Comparison of ENCODE assay signal across 8 mouse cellular contexts in the genomic region with DNA sequence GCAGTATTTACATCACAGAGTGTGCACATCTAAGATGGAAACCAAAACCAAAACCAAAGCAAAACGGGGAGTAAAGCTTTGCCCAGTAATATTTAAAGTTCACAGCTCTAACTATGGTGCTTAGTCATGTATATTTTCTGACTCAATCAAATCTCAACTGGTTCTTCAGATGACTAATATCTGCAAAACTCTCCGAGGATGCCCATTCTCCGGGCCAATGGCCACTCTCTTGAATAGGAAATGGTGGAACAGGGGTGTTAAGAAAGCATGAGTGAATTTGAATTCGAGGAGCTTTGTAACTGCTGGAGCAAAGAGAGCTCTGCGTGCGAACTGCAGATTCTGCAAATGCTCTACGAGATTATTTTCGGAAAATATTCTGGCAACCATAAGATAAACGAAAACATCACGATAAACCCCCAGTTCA. TPM values are rescaled to one million over a fixed set of nuclear protein-coding genes. Genes with fewer than 3 reads are reported as not detected.
DNase-seq lines count a peak whose midpoint lies in the region; ATAC-seq and TF ChIP-seq lines count a peak whose summit lies in the region.

No protein-coding gene starts in this region.

- H3K4me1 ChIP-seq in kidney, adult 2 months (ENCODE audit: control insufficient read depth, insufficient read depth, low read length) = 0 out of 2 replicates have a peak, but pooled peaks cover 3% of the 10 kb centered on the region
- peaks cover 14% of the 10 kb centered on the region for H3K4me1 ChIP-seq in heart, postnatal 0 days (ENCODE audit: control insufficient read depth, insufficient read depth)
- H3K4me1 ChIP-seq in liver, embryonic 15.5 days (replicated peaks) = peaks cover 12% of the 10 kb centered on the region
- H3K4me1 ChIP-seq in neural tube, embryonic 14.5 days (ENCODE audit: control insufficient read depth, insufficient read depth, low read length) = peaks cover 10% of the 10 kb centered on the region; the same call in 1 of the 2 replicates

- TF ChIP-seq POLR2A in kidney, adult 2 months (IDR thresholded peaks at IDR 0.05; ENCODE audit: low read depth, low read length) = no peak

- H3K27ac ChIP-seq in kidney, adult 2 months (ENCODE audit: insufficient read depth, low read depth, low read length) = peak overlapping the region; percentile 72
- H3K27ac ChIP-seq in heart, postnatal 0 days (ENCODE audit: low read depth) = peak overlapping the region; percentile 91
- H3K27ac ChIP-seq in liver, embryonic 15.5 days (replicated peaks) = peak overlapping the region; percentile 59
- H3K27ac ChIP-seq in neural tube, embryonic 14.5 days (ENCODE audit: low read depth, low read length) = peak overlapping the region; percentile 68

- H3K36me3 ChIP-seq in kidney, adult 2 months (ENCODE audit: control insufficient read depth, insufficient read depth, low read length) = peaks cover 4% of the 10 kb centered on the region
- peaks cover 16% of the 10 kb centered on the region for H3K36me3 ChIP-seq in heart, postnatal 0 days (replicated peaks; ENCODE audit: control insufficient read depth, insufficient read depth, low read length)
- H3K36me3 ChIP-seq in liver, embryonic 15.5 days (replicated peaks) = no peaks in the 10 kb centered on the region
- H3K36me3 ChIP-seq in neural tube, embryonic 14.5 days (ENCODE audit: control insufficient read depth, insufficient read depth, low read length) = 0 out of 2 replicates have a peak, but pooled peaks cover 6% of the 10 kb centered on the region

- no peaks in the 10 kb centered on the region for H3K9me3 ChIP-seq in heart, postnatal 0 days (replicated peaks; ENCODE audit: control insufficient read depth, low read length)
- no peaks in the 10 kb centered on the region for H3K9me3 ChIP-seq in liver, embryonic 15.5 days (replicated peaks)
- no peaks in the 10 kb centered on the region for H3K9me3 ChIP-seq in neural tube, embryonic 14.5 days (ENCODE audit: control insufficient read depth, low read length)

- DNase-seq in kidney, adult 2 months = no peak
- DNase-seq in kidney, adult 11 months = no peak
- DNase-seq in CD4-positive helper T cell, adult 2 months (ENCODE audit: low read depth, low spot score) = peak; percentile 66
- peak; percentile 42 for DNase-seq in brain, adult 2 months (ENCODE audit: low read depth, low spot score)
- DNase-seq in heart, postnatal 0 days (ENCODE audit: low spot score) = peak; percentile 17
- DNase-seq in gastrocnemius, postnatal 36 days = no peak

- under 1% methylated on average over 10 of the region's 10 CpGs for WGBS in kidney, adult 2 months
- WGBS in heart, postnatal 0 days = 1% methylated on average over 10 of the region's 10 CpGs
- under 1% methylated on average over 10 of the region's 10 CpGs for WGBS in liver, embryonic 15.5 days (ENCODE audit: insufficient replicate concordance)
- WGBS in neural tube, embryonic 14.5 days = 3% methylated on average over 10 of the region's 10 CpGs

- peak overlapping the region; percentile 59 for H3K4me3 ChIP-seq in kidney, adult 2 months (ENCODE audit: insufficient read depth, low read depth, low read length)
- peak overlapping the region; percentile 83 for H3K4me3 ChIP-seq in heart, postnatal 0 days (ENCODE audit: low read depth, low read length)
- H3K4me3 ChIP-seq in liver, embryonic 15.5 days (replicated peaks) = peak overlapping the region; percentile 62
- H3K4me3 ChIP-seq in neural tube, embryonic 14.5 days (ENCODE audit: low read depth, low read length) = peak overlapping the region; percentile 77

- ATAC-seq in heart, postnatal 0 days (ENCODE audit: insufficient read depth, low read depth) = 0 out of 2 replicates have a peak, but pooled peaks have one; percentile 39
- no peak; the same call in 1 of the 2 replicates for ATAC-seq in liver, embryonic 15.5 days (ENCODE audit: insufficient read depth)
- ATAC-seq in neural tube, embryonic 14.5 days (ENCODE audit: low read depth) = peak; percentile 52; the same call in 1 of the 2 replicates

- no peak for TF ChIP-seq EP300 in heart, postnatal 0 days (IDR thresholded peaks at IDR 0.05; ENCODE audit: low read depth)

- H3K27me3 ChIP-seq in kidney, adult 2 months (replicated peaks; ENCODE audit: control insufficient read depth, insufficient read depth, low read length) = no peaks in the 10 kb centered on the region
- no peaks in the 10 kb centered on the region for H3K27me3 ChIP-seq in heart, postnatal 0 days (ENCODE audit: control insufficient read depth, insufficient read depth, low read length)
- no peaks in the 10 kb centered on the region for H3K27me3 ChIP-seq in liver, embryonic 15.5 days
- no peaks in the 10 kb centered on the region for H3K27me3 ChIP-seq in neural tube, embryonic 14.5 days (ENCODE audit: control insufficient read depth, insufficient read depth, low read length)

- H3K4me2 ChIP-seq in heart, postnatal 0 days (ENCODE audit: low read depth, low read length) = peak overlapping the region; percentile 63
- H3K4me2 ChIP-seq in liver, embryonic 15.5 days = peak overlapping the region; percentile 72
- peak overlapping the region; percentile 75 for H3K4me2 ChIP-seq in neural tube, embryonic 14.5 days (ENCODE audit: low read depth, low read length)

- intact Hi-C loops in gastrocnemius, postnatal 36 days (cut with DNase I) = no loop called here

- TF ChIP-seq CTCF in kidney, adult 2 months (conservative IDR thresholded peaks at IDR 0.05; ENCODE audit: insufficient read depth, insufficient read length, low read depth, low read length) = no peak
- TF ChIP-seq CTCF in heart, postnatal 0 days (IDR thresholded peaks at IDR 0.05; ENCODE audit: low read depth) = no peak

- H3K9ac ChIP-seq in heart, postnatal 0 days (replicated peaks; ENCODE audit: low read depth, low read length) = peak overlapping the region; percentile 66
- H3K9ac ChIP-seq in liver, embryonic 15.5 days = peak overlapping the region; percentile 52
- peak overlapping the region; percentile 60 for H3K9ac ChIP-seq in neural tube, embryonic 14.5 days (replicated peaks; ENCODE audit: low read depth, low read length)

RNA-seq across cellular contexts. Expression of a gene that starts 0.5 kb away (rescaled TPM):
- polyA plus RNA-seq in kidney, adult 2 months (2012; rRNA removed) = 1.7 and 2.0 TPM in 2 replicates
- total RNA-seq in heart, postnatal 0 days (2014; rRNA removed; ENCODE audit: low replicate concordance) = 13.8 and 15.6 TPM in 2 replicates
- 14.8 and 14.9 TPM in 2 replicates for polyA plus RNA-seq in heart, postnatal 0 days (2015; fragmentation: Nextera tagmentation; extraction: Ambion mirVana)
- 1.8 and 2.0 TPM in 2 replicates for polyA plus RNA-seq in liver, embryonic 15.5 days (2015; fragmentation: Nextera tagmentation; extraction: Ambion mirVana)
- polyA plus RNA-seq in neural tube, embryonic 14.5 days (2014; fragmentation: Nextera tagmentation; extraction: Ambion mirVana) = 27.8 and 29.3 TPM in 2 replicates
- 1 to 10 TPM; 2.5 to 3.1 TPM for total RNA-seq in gastrocnemius, postnatal 36 days (2021)

Comparison
In these comparisons a context has a peak if more than half of its experiments do, and no peak if none do; other contexts are left out.
1. DNase-seq: peak in CD4-positive helper T cell, adult 2 months (single experiment), brain, adult 2 months (single experiment) and heart, postnatal 0 days (single experiment); none in kidney, adult 2 months (single experiment), kidney, adult 11 months (single experiment) and gastrocnemius, postnatal 36 days (0 of 2).
2. Peak in every context shown above with its lines, with median percentiles within 50 percentile points of each other: H3K27ac ChIP-seq, H3K4me3 ChIP-seq, H3K4me2 ChIP-seq and H3K9ac ChIP-seq.